Comparison of ENCODE assay signal across 11 mouse cellular contexts in genomic region chr16:35581299-35581698, GRCm38 (mm10). TPM values are rescaled to one million over a fixed set of nuclear protein-coding genes. Genes with fewer than 3 reads are reported as not detected.
DNase-seq lines count a peak whose midpoint lies in the region; ATAC-seq and TF ChIP-seq lines count a peak whose summit lies in the region.
"Had no signal": no experiment of that assay in that cellular context is flagged by ENCODE, and none has a peak within 500 bp of the region (broad histone marks: within the 10 kb centered on the region; RNA-seq: fewer than 3 reads in every experiment).

No protein-coding gene starts in this region.

- H3K4me3 ChIP-seq in embryonic facial prominence, embryonic 13.5 days, result no peak overlapping the region
- no peak overlapping the region for H3K4me3 ChIP-seq in forebrain, postnatal 0 days (ENCODE audit: low read depth, low read length)
- H3K4me3 ChIP-seq in left cerebral cortex, adult 2 months, result no peak overlapping the region
- H3K4me3 ChIP-seq in neural tube, embryonic 13.5 days, result no peak overlapping the region

- intact Hi-C loops in left cerebral cortex, adult 2 months (cut with DNase I), result no loop called here

- H3K36me3 ChIP-seq in embryonic facial prominence, embryonic 13.5 days, result no peaks in the 10 kb centered on the region
- H3K36me3 ChIP-seq in forebrain, postnatal 0 days (ENCODE audit: insufficient read depth), result no peaks in the 10 kb centered on the region
- no peaks in the 10 kb centered on the region for H3K36me3 ChIP-seq in neural tube, embryonic 13.5 days

- no peak overlapping the region for H3K27ac ChIP-seq in embryonic facial prominence, embryonic 13.5 days
- H3K27ac ChIP-seq in forebrain, postnatal 0 days (ENCODE audit: low read depth, low read length), result peak overlapping the region; percentile 51
- H3K27ac ChIP-seq in left cerebral cortex, adult 2 months, result no peak overlapping the region
- H3K27ac ChIP-seq in neural tube, embryonic 13.5 days (replicated peaks), result peak overlapping the region; percentile 79

- H3K4me1 ChIP-seq in embryonic facial prominence, embryonic 13.5 days, result peaks cover 16% of the 10 kb centered on the region
- H3K4me1 ChIP-seq in forebrain, postnatal 0 days (ENCODE audit: insufficient read depth), result peaks cover 13% of the 10 kb centered on the region
- H3K4me1 ChIP-seq in neural tube, embryonic 13.5 days (replicated peaks), result peaks cover 75% of the 10 kb centered on the region

- no peak for ATAC-seq in embryonic facial prominence, embryonic 13.5 days (ENCODE audit: insufficient number of reproducible peaks, insufficient read depth, low FRiP score, low TSS enrichment, low read depth)
- peak; percentile 70 for ATAC-seq in forebrain, postnatal 0 days
- peak; percentile 60 for ATAC-seq in neural tube, embryonic 13.5 days (ENCODE audit: low read depth)

- TF ChIP-seq CTCF in forebrain, postnatal 0 days (IDR thresholded peaks at IDR 0.05; ENCODE audit: low read depth), result no peak
- no peak for TF ChIP-seq CTCF in left cerebral cortex, adult 2 months (IDR thresholded peaks at IDR 0.05)

- 0 out of 2 replicates have a peak overlapping the region, but pooled peaks have one; percentile 27 for H3K9ac ChIP-seq in embryonic facial prominence, embryonic 13.5 days
- H3K9ac ChIP-seq in forebrain, postnatal 0 days, result no peak overlapping the region
- H3K9ac ChIP-seq in neural tube, embryonic 13.5 days, result no peak overlapping the region

- no peak overlapping the region for H3K4me2 ChIP-seq in embryonic facial prominence, embryonic 13.5 days
- no peak overlapping the region for H3K4me2 ChIP-seq in forebrain, postnatal 0 days (ENCODE audit: low read depth)
- no peak overlapping the region for H3K4me2 ChIP-seq in neural tube, embryonic 13.5 days

- WGBS in embryonic facial prominence, embryonic 13.5 days, result 54% methylated on average over 7 of the region's 7 CpGs
- 9% methylated on average over 7 of the region's 7 CpGs for WGBS in forebrain, postnatal 0 days
- WGBS in neural tube, embryonic 13.5 days, result 20% methylated on average over 7 of the region's 7 CpGs

- 0 out of 2 replicates have a peak, but pooled peaks cover 3% of the 10 kb centered on the region for H3K27me3 ChIP-seq in embryonic facial prominence, embryonic 13.5 days
- H3K27me3 ChIP-seq in forebrain, postnatal 0 days (ENCODE audit: insufficient read depth, low read length), result no peaks in the 10 kb centered on the region
- no peaks in the 10 kb centered on the region; the same call in 1 of the 2 replicates for H3K27me3 ChIP-seq in neural tube, embryonic 13.5 days

- DNase-seq in forebrain, postnatal 0 days, result peak; percentile 70
- peak; percentile 35 to 46 for DNase-seq in left cerebral cortex, adult 2 months (ENCODE audit: extremely low spot score in 1 of 2, low spot score in 2 of 2)
- DNase-seq in spleen, postnatal 36 days (ENCODE audit: low spot score in 2 of 2), result no peak
- DNase-seq in thymus, postnatal 10 days (ENCODE audit: low spot score in 2 of 2), result no peak
- no peak for DNase-seq in cerebellum, adult 11-12 months
- DNase-seq: adrenal gland, adult 2 months; cerebellum, adult 9-10 months; heart, postnatal 10 days; kidney, postnatal 4 days had no signal

- no peaks in the 10 kb centered on the region for H3K9me3 ChIP-seq in embryonic facial prominence, embryonic 13.5 days
- no peaks in the 10 kb centered on the region for H3K9me3 ChIP-seq in forebrain, postnatal 0 days (ENCODE audit: low read length)
- H3K9me3 ChIP-seq in neural tube, embryonic 13.5 days, result no peaks in the 10 kb centered on the region

RNA-seq across cellular contexts. Expression of gene Sema5b, which starts 40.4 kb away (rescaled TPM):
- polyA plus RNA-seq in embryonic facial prominence, embryonic 13.5 days (2015; fragmentation: Nextera tagmentation; extraction: Ambion mirVana), result 5.0 and 5.8 TPM in 2 replicates
- 18.4 and 30.1 TPM in 2 replicates for total RNA-seq in forebrain, postnatal 0 days (2014; rRNA removed)
- polyA plus RNA-seq in forebrain, postnatal 0 days (2015; fragmentation: Nextera tagmentation; extraction: Ambion mirVana), result 6.3 and 12.8 TPM in 2 replicates
- 10 to 100 TPM; 13.2 to 17.5 TPM for total RNA-seq in left cerebral cortex, adult 2 months (2021)
- polyA plus RNA-seq in neural tube, embryonic 13.5 days (2015; fragmentation: Nextera tagmentation; extraction: Ambion mirVana), result 24.0 and 27.4 TPM in 2 replicates

Comparison
In these comparisons a context has a peak if more than half of its experiments do, and no peak if none do; other contexts are left out.
1. H3K27ac ChIP-seq: peak in forebrain, postnatal 0 days (single experiment) and neural tube, embryonic 13.5 days (single experiment); none in embryonic facial prominence, embryonic 13.5 days (single experiment) and left cerebral cortex, adult 2 months (single experiment).
2. DNase-seq: peak in forebrain, postnatal 0 days (single experiment) and left cerebral cortex, adult 2 months (2 of 2); none in spleen, postnatal 36 days (0 of 2), thymus, postnatal 10 days (0 of 2) and cerebellum, adult 11-12 months (single experiment).